Mouse (Mus musculus) left cerebral cortex, adult 2 months (tissue): ENCODE measurements around the gene Endou. TPM values are rescaled to one million over a fixed set of nuclear protein-coding genes. Genes with fewer than 3 reads are reported as not detected.
A peak's percentile ranks its signal among the peaks of the same experiment; 100 is the strongest.

ENCODE experiments used
- DNase-seq, 2 experiments: peaks; one replicate each; pipeline ENCODE4 v3.0.0; 2021 to 2022; ENCODE audit warnings: low spot score in 2 of 2, mixed read lengths in 1 of 2; ENCODE audit errors: extremely low spot score in 1 of 2
- H3K27ac ChIP-seq: fragments of 200-600 bp; 2 replicates; pipeline ENCODE4 v1.8.1; 2022
- H3K4me3 ChIP-seq: fragments of 200-600 bp; 2 replicates; pipeline ENCODE4 v1.8.1; 2022
- CTCF ChIP-seq: fragments of 200-600 bp; IDR thresholded peaks from 2 replicates; pipeline ENCODE4 v1.8.1; 2022; ENCODE audit warnings: antibody characterized with exemption, mild to moderate bottlenecking, moderate library complexity
- intact Hi-C: fragments of 180-260 bp; cut with DNase I; formaldehyde crosslinking; loops from one replicate; pipeline ENCODE4 v1.15.1; 2025
- long read RNA-seq, 2 experiments: library from polyadenylated mRNA; stranded (forward); transcript quantifications; one replicate each; pipeline ENCODE4 v2.0.0; 2021; ENCODE audit warnings: borderline mapping rate in 2 of 2
- total RNA-seq, 2 experiments: library from RNA; stranded (reverse); gene quantifications; 2 replicates each; pipeline ENCODE4 v1.2.3; 2021

The Endou gene
- 1 to 10 TPM; 2.8 to 4.7 TPM for total RNA-seq
- long read RNA-seq, experiment 1: 0 reads
- long read RNA-seq, experiment 2, partial matches to known transcripts: 0 of 1 reads
- long read RNA-seq, experiment 2, other reads (novel, unspliced or antisense): 1 of 1 reads

DNA sequence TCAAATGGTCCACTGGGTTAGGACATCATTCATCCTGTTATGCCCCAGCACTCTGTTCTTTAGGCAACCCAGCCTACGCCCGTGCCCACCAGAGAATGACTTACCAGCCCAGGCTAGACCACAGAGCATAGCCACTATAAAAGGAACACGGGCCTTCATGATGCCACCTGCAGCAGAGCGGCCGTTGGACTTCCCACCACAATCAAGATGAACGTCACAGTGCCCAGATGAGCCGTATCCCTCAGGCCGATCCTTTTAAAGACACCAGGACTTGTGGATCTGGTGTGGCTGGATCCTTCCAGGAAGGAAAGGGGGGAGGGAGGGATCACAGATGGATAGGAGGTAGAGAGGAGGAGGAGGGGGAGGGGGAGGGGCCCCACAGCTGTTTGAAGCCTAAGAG lies at the start of gene Endou:
Endou (minus strand) TSS at position 229 of the 400 bp plus-strand sequence.
- DNase-seq: no peak
- H3K4me3 ChIP-seq: no peak within 1 kb of the TSS
- H3K27ac ChIP-seq: peak within 1 kb of the TSS; percentile 57; the same call in 1 of the 2 replicates
- TF ChIP-seq CTCF: no peak
- intact Hi-C loops: no loop called here

DNA sequence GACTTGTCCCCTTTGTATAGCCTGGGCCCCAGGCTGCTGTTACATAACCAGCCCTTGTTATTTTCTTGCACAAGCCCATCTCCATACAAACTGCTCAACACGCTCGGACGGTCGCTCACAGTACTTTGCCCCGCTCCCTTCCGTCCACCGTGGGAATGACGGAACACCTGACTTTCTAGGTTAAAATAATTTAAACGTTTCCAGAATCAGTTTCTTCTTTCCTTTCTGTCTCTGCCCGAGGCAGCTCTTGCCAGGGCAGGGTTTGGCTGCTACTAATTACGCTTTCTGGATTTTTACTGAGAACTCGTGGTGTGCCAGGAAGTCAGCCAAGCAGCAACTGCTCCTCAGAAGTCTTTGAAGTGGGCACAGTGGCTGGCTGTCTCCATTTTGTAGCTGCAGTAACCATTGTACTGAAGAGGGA lies 49.5 kb upstream of the Endou start:
- Histone ChIP-seq H3K27ac (peak overlapping the region; percentile 50), H3K4me3 (no peak overlapping the region)
- DNase-seq: no peak
- TF ChIP-seq CTCF: no peak
- intact Hi-C loops: no loop called here

DNA sequence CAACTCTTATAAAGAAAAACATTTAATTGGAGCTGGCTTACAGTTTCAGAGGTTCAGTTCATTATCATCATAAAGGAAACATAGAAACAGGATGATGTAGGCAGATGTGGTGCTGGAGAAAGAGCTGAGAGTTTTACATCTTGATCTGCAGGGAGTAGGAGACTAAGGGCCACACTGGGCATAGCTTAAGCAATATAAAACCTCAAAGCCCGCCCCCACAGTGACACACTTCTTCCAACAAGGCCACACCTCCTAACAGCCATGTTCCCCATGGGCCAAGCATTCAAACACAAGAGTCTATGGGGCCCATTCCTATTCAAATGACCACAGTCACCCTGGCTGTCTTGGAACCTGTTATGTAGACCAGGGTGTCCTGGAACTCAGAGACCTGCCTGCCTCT lies 48.4 kb upstream of the Endou start:
- Histone ChIP-seq H3K4me3 (no peak overlapping the region), H3K27ac (no peak overlapping the region)
- intact Hi-C loops: loop anchor here (5.0 kb wide), 1 partner anchor 112 kb away; no protein-coding TSS in a partner anchor
- no peak for DNase-seq
- TF ChIP-seq CTCF: no peak

DNA sequence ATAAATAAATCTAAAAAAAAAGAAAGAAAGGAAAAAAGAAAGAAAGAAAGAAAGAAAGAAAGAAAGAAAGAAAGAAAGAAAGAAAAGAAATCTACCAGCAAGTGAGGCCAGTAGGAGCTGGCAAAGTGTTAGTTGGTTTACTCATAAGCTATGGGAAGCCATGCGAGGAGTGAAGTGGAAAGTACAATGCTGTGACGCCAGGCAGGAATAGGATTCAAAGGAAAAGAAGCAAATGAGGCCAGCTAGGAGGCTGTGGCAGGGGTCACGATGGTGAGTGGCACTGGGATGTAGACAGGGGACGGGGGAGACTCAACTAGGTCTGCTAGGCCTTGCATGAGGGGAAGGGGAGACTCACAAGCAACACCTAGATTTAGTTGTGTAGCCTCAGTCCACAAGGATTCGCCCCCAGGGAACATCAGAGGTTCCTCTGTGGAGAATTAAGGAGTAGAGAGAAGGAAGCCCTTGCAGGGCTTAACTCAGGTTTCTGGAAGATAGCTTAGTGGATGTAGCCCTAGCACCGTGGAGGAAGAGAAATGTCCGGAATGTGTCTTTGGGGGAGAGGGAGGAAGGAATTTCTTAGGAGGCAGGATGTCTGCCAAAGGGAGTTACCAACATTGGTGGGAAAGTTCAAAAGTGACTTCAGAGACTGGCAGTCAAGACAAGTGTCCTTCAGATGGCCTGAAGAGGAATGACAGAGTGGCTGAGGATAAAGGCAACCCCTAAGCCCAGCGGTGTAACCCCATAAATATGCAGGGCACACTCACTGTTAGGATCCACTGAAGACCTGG lies 47.4 kb upstream of the Endou start, which contains the start of gene Slc48a1:
Slc48a1 (plus strand) TSS at position 210 of the 788 bp plus-strand sequence.
- DNase-seq: no peak
- intact Hi-C loops: loop anchor here (5.0 kb wide), 1 partner anchor 111 kb away; no protein-coding TSS in a partner anchor
- no peak within 1 kb of the TSS for H3K4me3 ChIP-seq
- H3K27ac ChIP-seq: no peak within 1 kb of the TSS
- TF ChIP-seq CTCF: no peak

DNA sequence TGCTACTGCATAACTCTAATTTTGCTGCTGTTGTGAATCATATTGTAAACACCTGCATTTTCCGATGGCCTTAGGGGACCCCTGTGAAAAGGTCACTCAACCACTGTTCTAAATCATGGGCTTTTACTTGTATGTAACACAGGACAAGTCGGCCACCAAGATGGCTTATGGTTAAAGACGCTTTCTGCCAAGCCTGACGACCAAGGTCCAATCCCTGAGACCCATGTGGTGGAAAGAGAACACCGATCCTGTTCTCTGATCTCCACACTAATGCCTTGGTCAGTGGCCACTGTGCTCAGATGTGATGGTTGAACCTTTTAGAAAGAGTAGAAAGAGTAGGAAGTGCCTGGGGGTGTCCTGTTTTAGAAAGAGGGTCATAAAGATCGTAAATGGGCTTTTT lies 45.8 kb upstream of the Endou start:
- Histone ChIP-seq H3K27ac (no peak overlapping the region), H3K4me3 (no peak overlapping the region)
- TF ChIP-seq CTCF: no peak
- intact Hi-C loops: loop anchor here (2.0 to 5.0 kb wide), 2 partner anchors 58 to 110 kb away; no protein-coding TSS in a partner anchor
- DNase-seq: no peak

DNA sequence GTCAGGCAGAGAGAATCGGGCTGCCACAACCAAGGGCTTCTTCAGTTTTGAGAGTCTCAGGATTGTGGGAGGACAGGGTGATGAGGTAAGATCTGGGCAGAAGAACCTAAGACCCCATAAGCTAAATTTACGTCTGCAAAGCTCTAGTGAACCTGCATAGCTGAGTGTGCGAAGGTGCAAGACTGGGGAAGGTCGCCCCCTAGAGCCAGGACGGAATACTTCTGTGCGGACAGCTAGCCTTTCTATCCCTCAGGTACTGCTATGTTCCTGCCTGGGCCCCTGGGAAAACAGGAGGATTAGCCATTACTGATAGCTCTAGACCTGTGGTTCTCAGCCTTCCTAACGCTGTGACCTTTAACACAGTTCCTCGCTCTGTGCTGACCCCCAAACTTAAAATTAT lies 45.4 kb upstream of the Endou start:
- DNase-seq: peak; percentile 76 to 83
- Histone ChIP-seq H3K4me3 (no peak overlapping the region), H3K27ac (no peak overlapping the region)
- peak; percentile 92 for TF ChIP-seq CTCF
- intact Hi-C loops: loop anchor here (2.0 to 5.0 kb wide), 2 partner anchors 58 to 109 kb away; no protein-coding TSS in a partner anchor

- no peak overlapping the region for H3K4me3 ChIP-seq
- H3K27ac ChIP-seq: no peak overlapping the region
- intact Hi-C loops: no loop called here
- no peak for DNase-seq
- no peak for TF ChIP-seq CTCF
Measured at GRCm38 (mm10) chr15:97773961-97774370, 42.8 kb upstream of the Endou start.

GRCm38 (mm10) chr15:97773108-97773507 lies 42.0 kb upstream of the Endou start:
- intact Hi-C loops: no loop called here
- H3K27ac ChIP-seq: no peak overlapping the region
- no peak for DNase-seq

GRCm38 (mm10) chr15:97770280-97770679 lies 39.1 kb upstream of the Endou start:
- intact Hi-C loops: no loop called here
- TF ChIP-seq CTCF: no peak
- Histone ChIP-seq H3K27ac (no peak overlapping the region), H3K4me3 (no peak overlapping the region)
- DNase-seq: no peak

More at GRCm38 (mm10) chr15:97773108-97773507, 42.0 kb upstream of the Endou start:
- no peak for TF ChIP-seq CTCF
- H3K4me3 ChIP-seq: no peak overlapping the region

DNA sequence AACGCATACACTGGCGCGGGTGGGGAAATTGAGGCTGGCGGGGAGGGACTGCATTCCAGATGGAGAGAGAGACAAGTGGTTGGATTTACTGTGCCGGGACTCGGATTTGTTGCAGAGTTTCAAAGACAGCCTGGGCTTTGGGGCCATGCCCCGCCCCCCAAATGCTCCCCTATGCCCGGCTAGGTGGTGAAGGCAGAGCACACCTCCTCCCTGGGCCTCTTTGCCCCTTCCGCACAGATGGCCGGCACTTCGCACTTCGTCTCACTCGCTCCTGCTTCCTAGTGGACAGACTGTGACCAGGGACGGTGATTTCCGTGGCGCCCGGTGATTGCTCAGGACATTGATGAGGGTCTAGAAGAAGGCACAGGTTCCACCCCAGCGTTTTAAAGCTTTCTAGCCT lies 37.1 kb upstream of the Endou start:
- H3K4me3 ChIP-seq: peak overlapping the region; percentile 60
- intact Hi-C loops: no loop called here
- H3K27ac ChIP-seq: peak overlapping the region; percentile 95
- no peak for DNase-seq
- no peak for TF ChIP-seq CTCF

DNA sequence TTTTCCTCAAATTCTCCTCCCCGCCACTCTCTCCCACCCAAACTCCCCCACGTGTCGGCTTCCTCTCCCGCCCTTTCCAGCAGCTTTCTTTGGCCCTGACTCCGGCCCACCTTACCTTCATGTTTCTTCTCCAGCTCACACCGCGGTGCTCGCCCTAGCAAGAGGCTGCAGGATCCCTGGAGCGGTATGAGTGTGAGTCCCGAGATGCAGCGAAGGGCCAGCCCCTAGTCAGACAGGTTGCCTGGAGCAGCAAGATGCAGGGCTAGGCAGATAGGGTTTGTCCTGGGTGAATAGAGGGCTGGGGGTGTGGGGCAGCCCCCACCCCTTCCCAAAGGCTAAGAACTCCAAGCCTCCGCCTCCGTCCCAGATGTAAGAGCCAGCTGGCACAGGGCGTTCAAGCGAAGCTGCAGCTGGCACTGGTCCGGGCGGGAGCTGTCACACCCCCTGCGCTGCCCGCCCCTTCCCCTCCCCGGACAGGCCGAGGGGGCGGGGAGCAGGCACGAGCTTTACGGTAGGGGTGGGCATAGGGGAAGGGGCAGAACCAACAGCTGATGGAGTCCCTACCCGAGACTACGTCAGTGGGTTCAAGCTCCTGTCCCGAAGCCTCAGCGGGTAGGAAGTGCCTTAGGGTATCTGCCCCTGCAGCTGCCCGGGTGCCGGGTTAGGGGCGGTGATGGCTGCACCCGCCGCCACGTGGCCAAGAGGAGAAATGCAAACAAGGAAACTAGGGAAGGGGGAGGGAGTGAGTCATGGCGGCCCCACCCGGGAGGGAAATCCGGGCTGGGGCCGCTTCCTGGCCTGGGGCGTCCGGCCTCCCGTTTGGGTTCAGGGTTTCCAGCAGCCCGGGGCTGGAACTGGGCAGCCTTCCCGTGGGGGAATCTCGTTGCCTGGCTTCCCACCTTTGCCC lies 36.4 kb upstream of the Endou start, which contains the start of gene Rapgef3:
Rapgef3 (minus strand) TSS at position 693 of the 907 bp plus-strand sequence.
- TF ChIP-seq CTCF: peak; percentile 68
- intact Hi-C loops: no loop called here
- peak within 1 kb of the TSS; percentile 95 for H3K27ac ChIP-seq

More for the DNA sequence above, 36.4 kb upstream of the Endou start, which contains the start of gene Rapgef3:
- peak; percentile 74 to 82 for DNase-seq
- H3K4me3 ChIP-seq: peak within 1 kb of the TSS; percentile 60
